Mouse (Mus musculus): ENCODE measurements at regions not wholly inside any gene's neighbourhood (a gene's known extent, or its start where the extent isn't known, plus 50 kb on each side); places are given as distances from the start of the nearest gene placed in this dataset.

- H3K4me1 ChIP-seq (replicated peaks; ENCODE audit: control insufficient read depth, insufficient read depth, low read length) = peaks cover 10% of the 10 kb centered on the region
- H3K4me2 ChIP-seq (ENCODE audit: low read depth, low read length) = no peak overlapping the region
- H3K27ac ChIP-seq (ENCODE audit: low read length) = no peak overlapping the region
- no peaks in the 10 kb centered on the region for H3K36me3 ChIP-seq (ENCODE audit: control insufficient read depth, insufficient read depth, low read length)
- no peaks in the 10 kb centered on the region for H3K27me3 ChIP-seq (ENCODE audit: control insufficient read depth, insufficient read depth, low read depth, low read length)
- WGBS = 77% methylated on average over 10 of the region's 10 CpGs
- no peak overlapping the region for H3K4me3 ChIP-seq (ENCODE audit: low read length)
- ATAC-seq (ENCODE audit: low read depth) = no peak
- no peak overlapping the region for H3K9ac ChIP-seq (ENCODE audit: low read length)
- no peaks in the 10 kb centered on the region for H3K9me3 ChIP-seq (ENCODE audit: control insufficient read depth, low read length)
Measured at GRCm38 (mm10) chr14:25190680-25191270, 268.2 kb upstream of the Zmiz1 start.

GRCm38 (mm10) chr14:25196820-25197219, 262.2 kb upstream of the Zmiz1 start:
- no peak overlapping the region for H3K4me3 ChIP-seq (ENCODE audit: low read length)
- no peaks in the 10 kb centered on the region for H3K27me3 ChIP-seq (ENCODE audit: control insufficient read depth, insufficient read depth, low read depth, low read length)
- no peak overlapping the region for H3K4me2 ChIP-seq (ENCODE audit: low read depth, low read length)
- peak; percentile 83 for ATAC-seq (ENCODE audit: low read depth)
- H3K9me3 ChIP-seq (ENCODE audit: control insufficient read depth, low read length) = no peaks in the 10 kb centered on the region
- peaks cover 30% of the 10 kb centered on the region for H3K4me1 ChIP-seq (replicated peaks; ENCODE audit: control insufficient read depth, insufficient read depth, low read length)
- peak overlapping the region; percentile 62 for H3K27ac ChIP-seq (ENCODE audit: low read length)
- H3K9ac ChIP-seq (ENCODE audit: low read length) = no peak overlapping the region
- H3K36me3 ChIP-seq (ENCODE audit: control insufficient read depth, insufficient read depth, low read length) = no peaks in the 10 kb centered on the region
- WGBS = 18% methylated on average over 5 of the region's 5 CpGs

- no peaks in the 10 kb centered on the region for H3K9me3 ChIP-seq (ENCODE audit: control insufficient read depth, low read length)
- H3K4me3 ChIP-seq (ENCODE audit: low read length) = no peak overlapping the region
- no peak overlapping the region for H3K9ac ChIP-seq (ENCODE audit: low read length)
- no peak overlapping the region for H3K4me2 ChIP-seq (ENCODE audit: low read depth, low read length)
- no peak for ATAC-seq (ENCODE audit: low read depth)
- H3K36me3 ChIP-seq (ENCODE audit: control insufficient read depth, insufficient read depth, low read length) = no peaks in the 10 kb centered on the region
- no peak overlapping the region for H3K27ac ChIP-seq (ENCODE audit: low read length)
- H3K4me1 ChIP-seq (replicated peaks; ENCODE audit: control insufficient read depth, insufficient read depth, low read length) = peaks cover 30% of the 10 kb centered on the region
- H3K27me3 ChIP-seq (ENCODE audit: control insufficient read depth, insufficient read depth, low read depth, low read length) = no peaks in the 10 kb centered on the region
- 70% methylated on average over 3 of the region's 3 CpGs for WGBS
Measured at GRCm38 (mm10) chr14:25199900-25200299, 259.1 kb upstream of the Zmiz1 start.

GRCm38 (mm10) chr14:25200656-25201179, 258.3 kb upstream of the Zmiz1 start:
- H3K9ac ChIP-seq (ENCODE audit: low read length) = no peak overlapping the region
- H3K4me2 ChIP-seq (ENCODE audit: low read depth, low read length) = no peak overlapping the region
- ATAC-seq (ENCODE audit: low read depth) = peak; percentile 51

GRCm38 (mm10) chr14:25202312-25202711, 256.7 kb upstream of the Zmiz1 start:
- no peak overlapping the region for H3K9ac ChIP-seq (ENCODE audit: low read length)
- ATAC-seq (ENCODE audit: low read depth) = no peak
- H3K27ac ChIP-seq (ENCODE audit: low read length) = no peak overlapping the region
- H3K9me3 ChIP-seq (ENCODE audit: control insufficient read depth, low read length) = no peaks in the 10 kb centered on the region
- peaks cover 23% of the 10 kb centered on the region for H3K4me1 ChIP-seq (replicated peaks; ENCODE audit: control insufficient read depth, insufficient read depth, low read length)
- H3K4me2 ChIP-seq (ENCODE audit: low read depth, low read length) = no peak overlapping the region
- H3K27me3 ChIP-seq (ENCODE audit: control insufficient read depth, insufficient read depth, low read depth, low read length) = no peaks in the 10 kb centered on the region
- no peaks in the 10 kb centered on the region for H3K36me3 ChIP-seq (ENCODE audit: control insufficient read depth, insufficient read depth, low read length)
- WGBS = 23% methylated on average over 2 of the region's 2 CpGs
- H3K4me3 ChIP-seq (ENCODE audit: low read length) = no peak overlapping the region

More at GRCm38 (mm10) chr14:25200656-25201179, 258.3 kb upstream of the Zmiz1 start:
- H3K27ac ChIP-seq (ENCODE audit: low read length) = no peak overlapping the region
- H3K27me3 ChIP-seq (ENCODE audit: control insufficient read depth, insufficient read depth, low read depth, low read length) = no peaks in the 10 kb centered on the region
- H3K9me3 ChIP-seq (ENCODE audit: control insufficient read depth, low read length) = no peaks in the 10 kb centered on the region
- H3K4me3 ChIP-seq (ENCODE audit: low read length) = no peak overlapping the region
- WGBS = 17% methylated on average over 4 of the region's 4 CpGs
- no peaks in the 10 kb centered on the region for H3K36me3 ChIP-seq (ENCODE audit: control insufficient read depth, insufficient read depth, low read length)
- H3K4me1 ChIP-seq (replicated peaks; ENCODE audit: control insufficient read depth, insufficient read depth, low read length) = peaks cover 30% of the 10 kb centered on the region

GRCm38 (mm10) chr14:25204091-25204490, 254.9 kb upstream of the Zmiz1 start:
- H3K4me1 ChIP-seq (replicated peaks; ENCODE audit: control insufficient read depth, insufficient read depth, low read length) = peaks cover 29% of the 10 kb centered on the region
- no peaks in the 10 kb centered on the region for H3K27me3 ChIP-seq (ENCODE audit: control insufficient read depth, insufficient read depth, low read depth, low read length)
- no peaks in the 10 kb centered on the region for H3K9me3 ChIP-seq (ENCODE audit: control insufficient read depth, low read length)
- H3K9ac ChIP-seq (ENCODE audit: low read length) = no peak overlapping the region
- no peak overlapping the region for H3K4me2 ChIP-seq (ENCODE audit: low read depth, low read length)
- WGBS = 90% methylated on average over 5 of the region's 5 CpGs
- no peak for ATAC-seq (ENCODE audit: low read depth)
- no peak overlapping the region for H3K4me3 ChIP-seq (ENCODE audit: low read length)
- H3K27ac ChIP-seq (ENCODE audit: low read length) = no peak overlapping the region
- H3K36me3 ChIP-seq (ENCODE audit: control insufficient read depth, insufficient read depth, low read length) = no peaks in the 10 kb centered on the region

GRCm38 (mm10) chr14:25206855-25207254, 252.1 kb upstream of the Zmiz1 start:
- Histone ChIP-seq H3K9ac (ENCODE audit: low read length) (no peak overlapping the region), H3K36me3 (ENCODE audit: control insufficient read depth, insufficient read depth, low read length) (no peaks in the 10 kb centered on the region), H3K4me2 (ENCODE audit: low read depth, low read length) (no peak overlapping the region), H3K27me3 (ENCODE audit: control insufficient read depth, insufficient read depth, low read depth, low read length) (no peaks in the 10 kb centered on the region), H3K4me1 (replicated peaks; ENCODE audit: control insufficient read depth, insufficient read depth, low read length) (peaks cover 10% of the 10 kb centered on the region), H3K27ac (ENCODE audit: low read length) (no peak overlapping the region), H3K4me3 (ENCODE audit: low read length) (no peak overlapping the region), H3K9me3 (ENCODE audit: control insufficient read depth, low read length) (no peaks in the 10 kb centered on the region)
- WGBS = 61% methylated on average over 4 of the region's 4 CpGs
- ATAC-seq (ENCODE audit: low read depth) = no peak

GRCm38 (mm10) chr14:25207422-25207821, 251.6 kb upstream of the Zmiz1 start:
- H3K9ac ChIP-seq (ENCODE audit: low read length) = no peak overlapping the region
- H3K36me3 ChIP-seq (ENCODE audit: control insufficient read depth, insufficient read depth, low read length) = no peaks in the 10 kb centered on the region
- no peak overlapping the region for H3K4me2 ChIP-seq (ENCODE audit: low read depth, low read length)
- H3K27me3 ChIP-seq (ENCODE audit: control insufficient read depth, insufficient read depth, low read depth, low read length) = no peaks in the 10 kb centered on the region
- ATAC-seq (ENCODE audit: low read depth) = no peak
- no peaks in the 10 kb centered on the region for H3K9me3 ChIP-seq (ENCODE audit: control insufficient read depth, low read length)
- no peak overlapping the region for H3K4me3 ChIP-seq (ENCODE audit: low read length)
- H3K4me1 ChIP-seq (replicated peaks; ENCODE audit: control insufficient read depth, insufficient read depth, low read length) = peaks cover 10% of the 10 kb centered on the region
- H3K27ac ChIP-seq (ENCODE audit: low read length) = no peak overlapping the region
- WGBS = 64% methylated on average over 5 of the region's 5 CpGs

- H3K27ac ChIP-seq (ENCODE audit: low read length) = no peak overlapping the region
- ATAC-seq (ENCODE audit: low read depth) = peak; percentile 90
- no peak overlapping the region for H3K4me2 ChIP-seq (ENCODE audit: low read depth, low read length)
- peaks cover 10% of the 10 kb centered on the region for H3K4me1 ChIP-seq (replicated peaks; ENCODE audit: control insufficient read depth, insufficient read depth, low read length)
- no peaks in the 10 kb centered on the region for H3K27me3 ChIP-seq (ENCODE audit: control insufficient read depth, insufficient read depth, low read depth, low read length)
- H3K36me3 ChIP-seq (ENCODE audit: control insufficient read depth, insufficient read depth, low read length) = no peaks in the 10 kb centered on the region
- H3K4me3 ChIP-seq (ENCODE audit: low read length) = no peak overlapping the region
- no peaks in the 10 kb centered on the region for H3K9me3 ChIP-seq (ENCODE audit: control insufficient read depth, low read length)
- no peak overlapping the region for H3K9ac ChIP-seq (ENCODE audit: low read length)
- WGBS = 32% methylated on average over 9 of the region's 9 CpGs
Measured at GRCm38 (mm10) chr14:25208221-25209056, 250.5 kb upstream of the Zmiz1 start.
